Mouse (Mus musculus) adrenal gland, adult (tissue): ENCODE results near the gene Cilp.
"Not testable (repeated sequence)": the region's sequence is repeated elsewhere in the genome, so short reads cannot be mapped to it uniquely, and the experiment has no call there.

Source experiments
- DNase-seq, 2 experiments: peaks; one replicate each; pipeline ENCODE4 v3.0.0; 2022 to 2023; ENCODE audit warnings: low spot score in 1 of 2; ENCODE audit not compliant: inconsistent age in 2 of 2

Cilp gene

DNA sequence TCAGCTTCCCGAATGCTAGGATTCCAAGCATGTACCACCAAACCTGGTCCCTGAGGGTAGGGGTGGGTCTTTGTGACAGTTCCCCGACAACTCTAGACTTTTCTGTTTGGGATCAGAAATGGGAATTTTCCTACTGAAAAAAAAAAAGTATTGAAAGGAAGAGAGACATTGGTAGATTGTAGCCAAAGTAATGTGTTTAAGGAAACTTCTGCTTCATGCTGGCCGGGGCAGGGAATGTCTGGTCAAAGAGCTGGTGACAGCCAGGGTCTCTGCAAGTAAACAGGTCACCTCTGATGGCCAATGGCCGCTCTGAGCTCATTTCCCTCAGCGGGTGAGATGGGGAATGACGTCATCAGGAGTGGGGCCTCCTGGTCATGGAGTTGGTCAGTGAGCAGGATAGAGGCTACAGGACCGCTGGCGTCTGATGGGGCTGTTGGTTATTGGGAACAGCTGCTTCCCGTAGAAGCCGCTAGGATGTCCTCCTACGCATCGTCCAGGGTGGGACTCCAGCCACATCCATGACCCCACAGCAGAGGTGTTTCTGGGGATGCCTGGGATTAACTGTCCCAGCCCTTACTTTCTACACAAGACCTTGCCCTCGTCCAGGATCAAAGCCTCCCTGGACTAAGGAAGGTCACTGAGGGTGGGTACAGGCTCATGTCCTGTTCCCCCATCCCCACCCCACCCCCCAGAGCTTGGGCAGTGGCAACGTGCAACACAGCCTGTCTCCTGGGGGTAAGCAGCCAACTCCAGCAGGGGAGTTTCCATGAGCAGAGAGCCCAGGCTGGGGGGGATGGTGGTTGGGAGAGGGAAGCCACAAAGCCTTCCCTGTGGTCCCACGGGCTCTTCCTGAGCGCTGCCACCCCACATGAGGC lies 17.2 kb upstream of the Cilp start:
- DNase-seq = no peak

DNA sequence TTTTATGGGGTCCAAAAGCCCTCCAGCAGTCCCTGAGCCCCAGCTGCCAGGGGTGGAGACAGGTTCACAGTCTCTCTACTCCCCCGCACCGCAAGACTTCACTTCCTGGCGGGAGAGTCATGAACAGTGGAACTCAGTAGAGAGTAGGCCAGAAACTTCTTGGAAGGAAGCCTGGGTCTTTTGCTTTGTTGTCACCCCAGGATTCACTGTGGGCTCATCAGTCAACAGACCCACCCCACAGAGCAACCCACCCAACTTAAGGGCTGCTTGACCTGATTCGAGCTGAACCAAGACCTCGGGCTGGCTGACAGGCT lies 16.6 kb upstream of the Cilp start:
- no peak for DNase-seq

DNA sequence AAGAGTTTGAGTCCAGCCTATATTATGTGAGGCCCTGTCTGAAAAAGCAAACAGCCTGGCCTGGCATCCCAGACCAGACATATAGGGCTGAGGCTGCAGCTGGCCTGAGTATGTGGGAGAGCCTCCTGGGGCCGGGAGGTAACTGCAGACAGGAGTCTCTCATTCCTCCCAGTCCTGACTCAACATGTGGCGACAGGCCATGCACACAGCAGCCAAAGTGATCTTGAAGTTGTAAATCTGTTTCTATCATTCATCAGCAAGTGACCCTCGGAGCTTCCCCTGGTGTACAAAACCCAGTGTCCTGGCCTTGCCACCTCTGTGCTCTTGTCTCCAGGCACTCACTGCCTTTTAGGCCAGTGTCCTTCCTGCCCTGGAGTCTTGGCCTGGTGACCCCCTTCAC lies 13.0 kb upstream of the Cilp start:
- DNase-seq = peak; percentile 77 to 83

DNA sequence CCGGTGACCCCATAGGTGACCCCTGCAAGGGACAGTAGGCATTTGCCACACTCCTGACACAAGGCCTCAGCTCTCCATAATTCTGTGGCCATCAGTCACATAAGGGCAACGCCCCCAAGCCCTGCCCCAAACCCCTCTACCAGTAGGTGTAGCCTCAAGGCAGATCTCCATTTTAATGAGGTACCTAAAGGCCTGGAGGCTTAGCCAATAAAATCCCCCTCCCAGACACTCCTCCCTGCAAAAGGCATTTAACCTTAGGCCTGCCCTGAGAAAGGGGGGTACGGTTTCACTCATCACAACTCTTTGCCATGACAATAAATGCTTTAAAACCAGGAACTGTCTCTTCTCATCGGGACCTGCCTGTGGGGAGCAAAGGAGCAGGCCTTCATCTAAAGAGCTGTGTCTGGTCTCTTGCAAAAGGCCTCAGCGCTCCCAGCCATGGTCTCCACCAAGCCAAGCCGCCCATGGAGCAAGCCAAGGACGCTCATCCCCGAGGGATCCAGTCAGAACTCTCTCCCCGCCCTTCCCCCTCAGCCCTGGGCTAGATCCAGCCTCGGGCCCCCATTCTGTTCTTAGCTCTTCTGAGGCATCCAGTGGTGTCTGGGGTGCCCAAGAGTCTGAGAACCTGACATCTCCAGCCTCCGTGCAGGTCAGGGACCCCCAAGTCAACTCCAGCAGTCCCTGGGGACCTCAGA lies 8.9 kb upstream of the Cilp start:
- DNase-seq = no peak

DNA sequence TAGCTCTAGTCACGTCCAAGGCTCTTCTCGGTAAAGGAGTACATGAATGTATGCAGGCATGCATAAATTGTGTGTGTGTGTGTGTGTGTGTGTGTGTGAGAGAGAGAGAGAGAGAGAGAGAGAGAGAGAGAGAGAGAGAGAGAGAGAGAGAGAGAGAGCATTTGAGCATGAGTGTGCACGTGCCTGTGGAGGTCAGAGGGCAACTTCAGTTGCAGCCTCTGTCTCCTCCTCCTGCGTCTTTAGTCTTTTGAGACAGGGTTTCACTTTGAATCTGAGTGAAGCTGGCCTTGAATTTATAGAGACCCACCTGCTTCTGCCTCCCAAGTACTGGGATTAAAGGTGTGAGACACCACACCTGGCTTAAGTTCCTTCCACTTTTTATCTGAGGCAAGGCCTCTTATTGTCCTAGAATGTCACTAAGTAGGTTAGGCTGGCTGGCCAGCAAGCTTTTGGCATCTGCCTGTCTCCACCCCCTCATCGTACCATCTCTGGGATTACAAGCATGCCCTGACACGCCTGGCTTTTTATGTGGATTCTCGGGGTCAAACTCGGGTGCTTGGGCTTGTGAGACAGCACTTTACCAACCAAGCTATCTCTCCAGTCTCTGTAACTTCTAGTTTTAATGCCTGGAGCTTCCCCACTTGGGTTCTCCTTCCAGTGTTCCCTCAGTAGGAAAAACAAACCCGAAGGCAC lies 7.6 kb upstream of the Cilp start:
- no peak for DNase-seq

DNA sequence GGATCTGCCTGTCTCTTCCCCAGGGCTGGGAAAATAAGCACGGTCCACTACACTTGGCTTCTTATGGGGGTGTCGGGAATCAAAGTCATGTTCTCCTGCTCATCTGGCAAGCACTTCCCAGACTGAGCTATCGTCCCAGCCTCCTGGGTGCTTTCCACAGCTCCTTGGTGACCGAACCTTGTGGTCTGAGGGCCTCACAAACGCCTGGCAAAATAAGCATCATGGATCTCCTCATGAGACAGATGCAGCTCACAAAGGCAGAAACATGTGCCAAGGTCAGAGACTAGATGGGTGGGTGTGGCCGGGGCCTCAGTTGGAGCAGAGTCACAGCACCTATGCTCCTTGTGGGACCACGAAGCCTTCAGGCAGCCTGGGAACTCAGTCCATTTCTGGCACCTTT lies 5.6 kb upstream of the Cilp start:
- no peak for DNase-seq

DNA sequence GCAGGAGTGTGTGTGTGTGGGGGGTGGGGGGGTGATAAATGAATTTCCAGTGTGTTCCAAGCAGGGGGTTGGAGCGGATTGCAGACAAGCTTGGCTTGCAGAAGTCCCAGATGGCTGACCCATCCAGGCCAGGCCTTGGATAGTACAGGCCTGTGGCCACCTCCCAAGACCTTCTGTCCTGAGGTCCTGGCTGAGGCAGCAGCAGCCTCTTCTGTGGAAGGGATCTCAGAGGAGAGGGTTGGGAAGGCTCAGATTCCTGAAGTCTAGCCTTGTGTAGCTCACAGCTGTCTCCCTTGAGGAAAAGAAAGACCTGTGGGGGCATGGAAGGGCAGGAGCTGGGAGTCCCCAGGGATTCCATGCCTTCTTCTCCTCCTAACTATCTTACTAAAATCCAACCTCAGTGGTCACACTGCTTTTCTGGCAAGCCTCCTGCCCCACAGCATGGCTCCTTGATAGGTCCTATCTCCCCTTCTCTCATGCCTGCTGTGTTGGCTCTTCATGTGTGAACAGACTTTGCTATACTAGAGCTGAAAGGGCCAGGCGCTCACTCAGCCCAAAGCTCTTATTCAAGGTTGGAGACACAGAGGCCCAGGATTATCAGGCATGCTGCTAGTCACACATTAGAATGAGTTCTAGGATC lies 3.3 kb upstream of the Cilp start:
- DNase-seq = no peak

DNA sequence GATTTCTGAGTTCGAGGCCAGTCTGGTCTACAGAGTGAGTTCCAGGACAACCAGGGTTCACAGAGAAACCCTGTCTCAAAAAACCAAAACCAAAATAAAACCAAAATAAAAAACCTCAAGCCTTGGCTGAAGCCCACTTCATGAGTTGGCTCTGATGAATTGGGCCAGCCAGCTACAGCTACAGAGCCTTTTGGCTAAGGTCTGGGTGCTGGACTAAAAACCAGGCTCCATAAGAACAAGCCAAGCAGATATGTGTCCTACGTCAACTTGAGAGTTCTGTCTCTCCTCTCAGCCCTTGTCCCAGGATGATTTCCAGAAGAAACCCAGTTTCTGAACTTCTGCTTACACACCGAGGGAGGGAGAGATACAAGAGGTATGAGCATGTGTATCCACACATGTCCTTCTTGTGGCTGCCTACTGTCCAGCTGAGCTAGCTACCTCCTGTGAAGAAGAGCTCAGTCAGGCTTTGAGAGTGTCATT lies 2.3 kb upstream of the Cilp start:
- no peak for DNase-seq

DNA sequence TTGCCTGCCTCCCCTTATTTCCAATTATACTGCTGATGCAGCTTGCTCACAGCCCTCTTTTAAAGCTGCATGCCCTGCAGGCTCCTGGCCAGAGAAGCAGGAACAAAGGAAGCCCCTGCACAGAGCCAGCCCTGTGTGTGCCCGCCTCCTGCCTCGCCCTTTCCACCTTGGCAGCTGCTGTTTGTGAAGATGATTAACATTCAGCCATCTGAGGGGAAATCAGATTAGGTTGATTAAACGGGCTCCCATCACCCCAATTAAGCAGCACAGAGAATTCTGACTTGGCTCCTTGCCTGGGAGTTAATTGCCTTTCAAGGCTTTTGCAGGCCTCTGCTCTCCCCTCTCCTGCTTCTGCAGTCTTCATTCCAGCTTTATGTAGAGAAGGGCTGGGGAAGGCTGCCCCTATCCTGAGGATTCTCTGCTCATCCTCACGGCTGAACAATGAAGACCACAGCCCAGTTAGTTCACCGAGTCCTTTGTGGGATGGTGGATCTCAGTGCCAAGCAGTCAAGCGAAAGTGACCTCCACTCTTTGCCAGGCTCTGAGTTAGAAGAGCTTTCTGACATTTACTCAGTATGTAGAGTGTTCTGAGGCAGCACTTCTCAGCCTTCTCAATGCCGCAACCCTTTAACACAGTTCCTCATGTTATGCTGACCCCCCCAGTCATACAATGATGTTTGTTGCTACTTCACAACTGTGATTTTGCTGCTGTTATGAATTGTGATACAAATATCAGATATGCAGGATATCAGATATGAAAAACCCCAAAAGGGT lies 2.9 kb downstream of the Cilp start:
- peak; percentile 36 to 74 for DNase-seq

DNA sequence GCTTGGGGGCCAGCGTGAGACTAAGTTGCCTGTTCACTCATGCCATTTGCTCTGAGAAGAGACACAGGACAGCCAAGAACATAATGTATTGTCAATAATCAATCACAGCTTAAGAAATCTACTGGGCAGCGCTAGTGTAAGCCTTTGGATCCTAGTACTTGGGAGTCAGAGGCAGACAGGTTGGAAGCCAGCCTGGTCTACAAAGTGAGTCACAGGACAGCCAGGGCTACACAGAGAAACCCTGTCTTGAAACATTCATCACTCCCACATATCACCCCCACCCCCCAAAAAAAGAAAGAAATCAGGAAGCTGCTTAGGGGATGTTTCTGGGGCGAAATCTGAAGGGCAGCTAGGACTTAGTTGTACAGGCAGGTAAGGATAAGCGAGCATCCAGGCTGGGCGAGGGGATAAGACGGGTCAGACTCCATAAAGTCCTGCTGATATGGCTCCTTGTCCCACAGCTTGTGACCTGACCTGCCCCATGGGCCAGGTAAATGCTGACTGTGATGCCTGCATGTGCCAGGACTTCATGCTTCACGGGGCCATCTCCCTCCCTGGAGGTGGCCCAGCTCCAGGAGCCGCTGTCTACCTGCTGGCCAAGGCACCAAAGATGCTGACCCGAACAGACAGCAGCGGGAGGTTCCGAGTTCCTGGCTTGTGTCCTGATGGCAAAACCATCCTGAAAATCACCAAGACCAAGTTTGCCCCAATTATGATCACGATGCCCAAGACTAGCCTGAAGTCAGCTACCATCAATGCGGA lies 8.2 kb downstream of the Cilp start:
- no peak for DNase-seq

DNA sequence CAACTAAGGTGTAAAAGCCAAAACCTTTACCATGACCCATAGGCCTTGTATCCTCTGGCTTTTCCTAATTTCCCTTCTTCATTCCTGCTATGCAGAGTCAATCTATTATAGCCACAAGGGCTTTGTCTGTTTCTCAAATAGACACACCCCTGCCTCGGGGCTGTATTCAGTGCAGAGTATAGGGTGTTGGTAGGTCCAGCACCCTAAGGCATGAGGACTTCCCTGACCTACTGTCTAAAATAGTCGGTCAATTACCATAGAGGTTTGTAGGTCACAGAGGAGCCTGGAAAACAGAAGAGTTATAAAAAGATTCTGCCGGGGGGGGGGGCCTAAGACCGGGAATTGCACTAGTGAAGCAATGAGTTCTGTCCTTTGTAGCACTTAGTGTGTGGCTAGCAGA lies 8.9 kb downstream of the Cilp start:
- DNase-seq = no peak

DNA sequence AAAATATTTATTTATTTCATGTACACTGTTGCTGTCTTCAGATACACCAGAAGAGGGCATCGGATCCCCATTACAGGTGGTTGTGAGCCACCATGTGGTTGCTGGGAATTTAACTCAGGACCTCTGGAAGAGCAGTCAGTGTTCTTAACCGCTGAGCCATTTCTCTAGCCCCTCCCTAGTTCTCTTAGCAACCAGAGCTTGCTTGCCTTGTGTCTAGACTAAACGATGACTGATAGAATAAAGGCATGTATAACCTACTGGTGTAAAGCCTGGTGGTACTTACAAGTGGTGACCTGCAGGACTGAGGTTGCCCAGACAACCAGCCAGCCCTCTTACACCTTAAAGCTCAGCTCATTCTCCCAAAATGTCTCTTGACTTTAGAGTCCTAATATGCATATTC lies 9.9 kb downstream of the Cilp start:
- not testable (repeated sequence) for DNase-seq

DNA sequence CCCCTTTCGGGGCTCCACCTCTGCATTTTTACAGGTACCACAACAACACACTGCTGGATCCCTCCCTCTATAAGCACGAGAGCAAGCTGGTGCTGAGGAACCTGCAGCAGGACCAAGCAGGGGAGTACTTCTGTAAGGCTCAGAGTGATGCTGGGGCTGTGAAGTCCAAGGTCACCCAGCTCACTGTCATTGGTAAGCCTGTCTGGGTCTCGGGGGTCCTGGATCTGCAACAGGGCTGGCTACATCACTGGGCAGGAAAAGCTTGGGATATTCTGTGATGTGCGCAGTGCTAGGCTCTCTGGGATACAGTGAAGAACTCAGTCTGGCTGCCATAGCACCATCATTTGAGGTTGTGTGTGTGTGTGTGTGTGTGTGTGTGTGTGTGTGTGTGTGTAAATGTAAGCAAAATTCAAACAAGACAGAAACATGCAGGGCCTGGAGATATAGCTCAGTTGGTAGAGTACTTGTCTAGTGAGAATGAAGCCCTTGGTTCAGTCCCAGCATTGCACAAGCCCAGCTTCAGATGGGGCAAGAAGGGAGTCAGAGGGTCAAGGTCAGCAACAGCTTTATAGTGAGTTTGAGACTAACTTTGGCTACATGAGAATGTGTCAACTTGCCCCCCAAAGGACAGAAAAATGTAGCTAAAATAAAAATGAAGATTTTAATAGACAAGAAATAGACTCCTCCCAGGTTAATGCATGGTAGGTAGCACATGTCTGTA lies 11.0 kb downstream of the Cilp start:
- peak in 1 of 2 experiments; percentile 81 for DNase-seq

DNA sequence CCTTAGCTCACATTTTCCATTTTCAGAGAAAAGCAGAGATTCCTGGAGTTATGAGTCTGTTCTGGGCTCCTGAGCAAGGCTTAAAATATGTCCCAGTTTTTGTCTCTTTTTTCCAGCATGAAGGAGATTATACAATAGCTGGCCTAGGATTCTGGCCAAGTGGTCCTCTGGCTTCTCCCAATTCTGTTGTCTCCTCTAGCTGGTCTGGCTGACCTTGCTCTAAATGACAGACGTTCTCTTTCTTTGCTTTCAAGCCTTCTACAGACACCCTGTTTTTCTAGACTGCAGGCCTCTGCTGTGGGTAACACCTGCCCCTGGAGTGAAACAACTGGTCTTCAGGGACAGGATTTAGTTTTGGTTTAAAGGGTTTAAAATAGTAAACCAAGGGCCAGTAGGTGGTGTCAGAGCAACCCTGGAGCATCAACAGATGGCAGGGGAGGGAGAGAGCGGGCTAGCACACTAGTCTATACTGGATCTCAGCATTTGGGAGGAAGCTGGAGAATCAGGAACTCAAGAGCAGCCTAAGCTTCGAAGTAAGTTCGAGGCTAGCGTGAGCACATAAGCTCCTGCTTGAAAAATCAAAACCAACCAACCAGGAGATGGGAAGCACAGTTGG lies 16.7 kb downstream of the Cilp start:
- peak; percentile 32 to 84 for DNase-seq

DNA sequence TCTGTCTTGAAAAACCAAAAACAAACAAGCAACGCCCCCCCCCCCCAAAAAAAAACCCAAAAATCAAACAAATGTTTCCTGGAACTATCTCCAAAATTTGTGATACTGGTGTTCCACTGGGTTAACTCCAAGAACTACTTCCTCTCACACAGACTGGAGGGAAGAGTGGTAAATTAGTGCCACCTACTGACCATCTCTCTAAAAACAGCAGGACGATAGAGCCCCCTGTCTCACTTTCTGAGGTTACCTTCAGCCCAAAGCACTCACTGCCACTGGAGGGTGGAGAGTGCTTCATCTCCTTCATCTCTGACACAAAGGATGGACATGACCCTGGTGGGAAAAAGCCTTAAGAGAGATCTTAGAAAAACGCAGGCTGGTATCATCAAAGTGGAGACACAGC lies 18.3 kb downstream of the Cilp start:
- DNase-seq = peak; percentile 38 to 84

DNA sequence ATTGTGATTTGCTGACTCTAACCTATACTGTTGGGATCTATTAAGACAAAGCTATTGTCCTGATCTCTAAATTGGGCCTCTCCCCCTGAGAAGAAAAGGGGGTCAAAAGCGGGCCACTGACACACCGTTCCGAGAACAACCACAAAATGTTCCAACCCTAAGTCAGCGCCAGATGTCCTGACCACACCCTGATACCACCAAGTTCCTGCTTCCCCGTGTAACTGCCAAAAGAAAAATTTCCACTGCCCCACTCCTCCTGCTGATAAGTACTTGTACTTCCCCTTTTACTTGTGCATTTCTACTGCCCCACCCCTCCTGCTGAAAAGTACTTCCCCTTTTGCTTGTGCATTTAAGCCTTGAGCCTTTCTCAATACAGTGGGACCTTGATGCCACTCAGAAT lies 23.3 kb downstream of the Cilp start:
- DNase-seq = not testable (repeated sequence)

DNA sequence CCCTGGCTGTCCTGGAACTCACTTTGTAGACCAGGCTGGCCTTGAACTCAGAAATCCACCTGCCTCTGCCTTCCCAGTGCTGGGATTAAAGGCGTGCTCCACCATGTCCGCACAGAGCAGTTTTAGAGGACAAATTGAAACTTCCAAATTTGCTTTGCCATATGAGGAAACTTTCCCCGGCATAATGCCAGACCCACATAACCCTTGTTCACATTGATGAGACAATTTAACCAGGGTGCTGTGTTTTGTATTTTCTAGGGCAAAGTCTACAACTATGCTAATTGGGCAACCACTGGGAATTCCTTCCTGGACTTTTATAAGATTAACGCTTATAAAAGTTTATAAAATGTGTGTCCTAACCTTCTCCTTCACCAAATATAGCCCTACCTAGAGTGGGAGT lies 25.0 kb downstream of the Cilp start:
- DNase-seq = no peak

DNA sequence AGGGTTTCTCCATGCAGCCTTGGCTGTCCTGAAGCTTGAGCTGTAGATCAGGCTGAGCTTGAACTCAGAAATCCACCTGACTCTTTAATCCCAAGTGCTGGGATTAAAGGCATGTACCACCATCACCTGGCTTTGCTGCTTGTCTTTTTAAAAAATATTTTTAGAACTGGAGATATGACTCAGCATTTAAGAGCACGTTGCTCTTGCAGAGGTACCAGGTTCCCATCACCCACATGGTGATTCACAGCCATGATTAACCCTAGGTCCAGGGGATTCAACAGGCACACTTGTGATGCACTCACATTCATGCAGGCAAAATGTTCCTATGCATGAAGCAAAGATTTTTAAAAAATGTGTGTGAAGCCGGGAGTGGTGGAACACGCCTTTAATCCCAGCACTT lies 27.4 kb downstream of the Cilp start:
- peak in 1 of 2 experiments; percentile 56 for DNase-seq

DNA sequence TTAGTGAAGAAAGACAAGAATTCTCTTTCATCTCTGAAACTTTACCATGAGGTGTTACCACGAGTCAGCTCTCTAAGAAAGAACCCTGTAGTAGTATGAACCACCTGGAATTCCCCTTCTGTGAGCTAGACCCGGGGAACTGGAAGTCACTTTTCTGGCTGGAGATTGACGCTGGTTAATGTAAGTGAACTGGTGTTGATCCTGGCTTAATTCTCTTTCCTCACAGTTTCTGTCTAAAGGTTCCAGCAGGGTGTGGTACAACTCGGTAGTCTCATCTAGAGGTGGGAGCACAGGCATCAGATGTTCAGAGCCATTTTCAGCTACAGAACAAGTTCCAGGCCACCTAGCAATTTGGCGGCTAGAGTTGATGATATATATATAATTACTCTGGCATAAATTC lies 28.1 kb downstream of the Cilp start:
- DNase-seq = peak in 1 of 2 experiments; percentile 50
